Mouse (Mus musculus) right cerebral cortex, postnatal 14 days (tissue): ENCODE results near the gene Rec114.

Source experiments
- DNase-seq: peaks from one replicate; pipeline ENCODE4 v3.0.0; 2022

The Rec114 gene

GRCm38 (mm10) chr9:58660673-58661072, 83.1 kb downstream of the Rec114 start:
- no peak for DNase-seq

DNA sequence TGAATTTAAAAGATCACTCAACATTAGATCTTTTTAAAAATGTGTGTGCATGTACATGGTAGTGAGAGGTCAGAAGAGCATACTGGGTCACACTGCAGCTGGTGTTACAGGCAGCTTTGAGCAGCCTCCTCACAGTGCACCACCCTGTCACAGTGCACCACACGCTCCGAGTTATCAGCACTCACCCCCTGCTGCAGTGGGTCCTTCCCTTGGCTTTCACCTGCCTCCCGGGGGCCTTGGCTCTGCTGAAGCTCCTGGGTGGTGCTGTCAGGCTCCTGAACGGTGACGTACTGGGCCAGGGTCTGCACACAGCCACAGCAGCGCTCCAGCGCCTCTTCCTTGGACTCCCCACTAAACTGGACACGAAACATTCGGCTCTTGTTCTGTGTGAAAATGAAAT, 83.8 kb downstream of the Rec114 start:
- DNase-seq = no peak

- no peak for DNase-seq
Observed at GRCm38 (mm10) chr9:58659331-58659730, 84.4 kb downstream of the Rec114 start.

DNA sequence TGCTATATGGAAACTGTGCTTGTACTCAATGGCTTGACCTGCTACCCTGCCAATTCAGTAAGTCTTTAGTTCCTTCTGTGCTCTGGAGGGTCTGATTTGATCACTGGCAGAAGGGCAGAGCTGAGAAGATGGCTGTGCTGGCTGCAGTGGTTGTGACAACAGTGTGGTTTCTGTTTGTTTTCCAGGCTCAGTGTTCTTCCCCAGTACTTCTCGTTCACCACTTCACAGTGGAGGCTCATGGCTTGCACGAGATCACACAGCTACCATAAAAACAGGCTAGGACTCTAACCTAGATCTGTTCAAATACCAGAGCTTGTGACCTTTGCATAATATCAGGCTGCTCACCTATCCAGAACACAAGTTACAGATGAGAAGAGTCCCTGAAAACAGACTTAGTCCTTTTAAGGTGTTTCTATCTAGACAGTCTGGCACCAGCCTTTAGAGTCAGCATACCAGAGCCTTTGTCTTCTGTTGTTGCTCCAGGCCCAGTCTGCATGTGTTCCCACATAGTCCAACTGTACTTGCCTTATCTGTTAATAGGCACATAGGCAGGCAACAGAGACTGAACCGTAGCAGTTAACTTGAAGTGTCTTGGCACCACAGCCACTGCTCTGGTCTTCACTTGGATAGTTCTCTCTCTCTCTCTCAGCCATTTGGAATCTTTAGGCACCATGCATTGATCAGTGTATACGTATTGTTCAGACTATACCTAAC, 85.0 kb downstream of the Rec114 start:
- no peak for DNase-seq

- DNase-seq = no peak
Observed at GRCm38 (mm10) chr9:58657735-58658512, 85.8 kb downstream of the Rec114 start.

- no peak for DNase-seq
Observed at GRCm38 (mm10) chr9:58656824-58657223, 86.9 kb downstream of the Rec114 start.

GRCm38 (mm10) chr9:58656396-58656795, 87.4 kb downstream of the Rec114 start:
- DNase-seq = no peak

- no peak for DNase-seq
Observed at GRCm38 (mm10) chr9:58654494-58654893, 89.3 kb downstream of the Rec114 start.

GRCm38 (mm10) chr9:58651993-58652392, 91.8 kb downstream of the Rec114 start:
- DNase-seq = no peak

GRCm38 (mm10) chr9:58649265-58649626, 94.5 kb downstream of the Rec114 start:
- no peak for DNase-seq

GRCm38 (mm10) chr9:58648406-58649264, 95.1 kb downstream of the Rec114 start:
- DNase-seq = no peak

GRCm38 (mm10) chr9:58630441-58630840, 113.3 kb downstream of the Rec114 start:
- no peak for DNase-seq

GRCm38 (mm10) chr9:58627197-58627596, 116.6 kb downstream of the Rec114 start:
- DNase-seq = no peak

- no peak for DNase-seq
Observed at GRCm38 (mm10) chr9:58623009-58623408, 120.8 kb downstream of the Rec114 start.

DNA sequence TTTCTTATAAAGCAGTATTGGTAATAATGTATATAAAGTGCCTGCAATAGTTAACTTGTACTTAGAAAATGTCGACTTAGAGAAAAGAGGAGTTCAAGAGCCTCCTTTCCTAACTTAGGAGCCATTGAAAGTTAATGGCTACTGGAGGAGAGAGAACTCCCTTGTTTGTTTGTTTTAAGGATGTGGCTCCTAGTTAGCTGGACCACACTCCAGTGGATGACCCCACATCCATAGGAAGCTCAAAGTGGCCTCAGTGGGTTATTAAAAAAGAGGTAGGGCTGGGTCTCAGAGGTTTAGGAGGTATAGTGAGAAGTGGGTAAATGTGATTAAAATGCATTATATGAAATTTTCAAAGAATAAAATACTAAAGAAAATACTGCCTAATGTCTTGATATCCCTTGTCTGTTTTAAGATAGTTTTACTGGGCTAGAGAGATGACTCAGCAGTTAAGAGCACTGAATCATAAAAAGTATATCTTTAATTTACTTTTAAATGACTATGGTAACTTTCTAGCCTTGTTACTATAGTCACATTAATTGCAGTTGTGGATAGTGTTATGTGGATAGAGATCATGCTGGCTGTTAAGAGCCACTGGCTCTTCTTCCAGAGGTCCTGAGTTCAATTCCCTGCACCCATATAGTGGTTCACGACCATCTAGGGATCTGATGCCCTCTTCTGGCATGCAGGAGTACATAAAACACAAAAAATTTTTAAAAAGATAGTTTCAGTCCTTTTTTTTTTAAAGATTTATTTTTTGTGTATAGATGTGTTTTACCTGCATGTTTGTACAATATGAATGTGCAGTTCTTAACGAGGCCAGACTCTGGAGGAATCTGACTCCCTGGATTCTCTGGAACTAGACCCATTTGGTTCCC, 128.5 kb downstream of the Rec114 start:
- DNase-seq = no peak

DNA sequence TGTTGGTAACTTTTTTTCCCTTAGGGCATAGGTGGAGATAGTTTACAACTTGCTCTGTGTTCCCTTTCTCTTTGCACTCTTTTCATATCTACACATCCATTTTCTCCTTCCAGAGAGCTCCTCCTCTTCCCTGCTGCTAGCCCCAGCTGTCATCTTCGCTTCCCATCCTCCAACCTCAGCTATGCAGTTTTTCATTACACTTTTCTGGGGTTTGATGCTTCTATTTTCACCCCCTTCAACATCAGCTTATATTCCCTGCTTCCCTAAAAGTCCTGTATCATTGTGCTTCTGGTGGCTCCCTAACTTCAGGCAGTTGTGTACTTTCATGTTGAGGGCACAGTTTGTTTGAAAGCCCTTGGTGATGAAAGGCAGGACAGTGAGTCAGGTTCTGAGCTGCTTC, 130.0 kb downstream of the Rec114 start:
- DNase-seq = no peak
